Mouse (Mus musculus) small intestine, adult 2 months (tissue): ENCODE data around the gene Cxcl14.

ENCODE experiments used
- CTCF ChIP-seq: fragments of 200-500 bp; IDR thresholded peaks from 2 replicates; pipeline ENCODE4 v1.5.1; 2012; ENCODE audit warnings: low read depth, mild to moderate bottlenecking, control low read depth, inconsistent platforms, low read length, moderate library complexity, mixed read lengths; ENCODE audit not compliant: insufficient replicate concordance, insufficient read length; ENCODE audit errors: extremely low read depth
- POLR2A ChIP-seq: fragments of 200-500 bp; IDR thresholded peaks from 2 replicates; pipeline ENCODE4 v1.6.1; 2012; ENCODE audit warnings: low read depth, mild to moderate bottlenecking, control low read depth, inconsistent platforms, low read length, moderate library complexity

DNA sequence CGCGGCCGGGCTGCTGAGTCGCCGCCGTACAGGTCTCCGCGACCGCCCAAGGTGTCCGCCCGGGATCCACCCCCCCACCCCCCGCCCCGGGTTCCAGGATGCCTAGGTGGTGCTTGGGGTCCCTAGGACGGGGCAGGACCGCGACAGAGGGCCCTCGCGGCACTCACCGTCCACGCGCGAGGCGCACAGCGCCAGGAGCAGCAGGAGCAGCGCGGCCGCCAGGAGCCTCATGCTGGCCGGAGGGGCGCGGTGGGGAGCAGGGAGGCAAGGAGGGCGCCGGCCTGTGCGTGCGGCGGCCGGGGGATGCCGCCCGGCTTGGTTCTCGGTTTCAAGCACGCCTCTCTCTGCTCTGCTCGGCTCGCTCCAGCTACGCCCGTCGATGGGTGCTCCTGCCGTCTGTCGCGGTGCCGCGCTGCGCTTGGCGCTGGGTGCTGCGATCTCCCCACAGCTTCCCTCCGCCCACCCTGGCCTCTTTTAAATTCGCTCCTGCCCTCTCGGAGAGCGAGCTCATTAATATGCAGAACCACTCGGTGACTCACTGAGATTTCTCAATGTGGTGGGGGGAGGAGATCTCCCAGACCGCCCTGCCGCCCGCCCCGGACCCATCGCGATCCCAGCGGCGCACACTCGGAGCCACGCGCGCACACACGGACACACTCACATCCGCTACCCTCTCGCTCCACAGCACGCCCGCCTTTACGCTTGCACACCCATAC lies at the start of gene Cxcl14:
- TF ChIP-seq POLR2A = peak; percentile 38; the same call in 1 of the 2 replicates
- no peak for TF ChIP-seq CTCF
